Mouse (Mus musculus) kidney, postnatal 10 days (tissue): Measurements from ENCODE around the gene Neil1.

Source experiments
- DNase-seq: peaks from one replicate; pipeline ENCODE4 v3.0.0; 2021; ENCODE audit warnings: mixed read lengths

Gene Neil1

DNA sequence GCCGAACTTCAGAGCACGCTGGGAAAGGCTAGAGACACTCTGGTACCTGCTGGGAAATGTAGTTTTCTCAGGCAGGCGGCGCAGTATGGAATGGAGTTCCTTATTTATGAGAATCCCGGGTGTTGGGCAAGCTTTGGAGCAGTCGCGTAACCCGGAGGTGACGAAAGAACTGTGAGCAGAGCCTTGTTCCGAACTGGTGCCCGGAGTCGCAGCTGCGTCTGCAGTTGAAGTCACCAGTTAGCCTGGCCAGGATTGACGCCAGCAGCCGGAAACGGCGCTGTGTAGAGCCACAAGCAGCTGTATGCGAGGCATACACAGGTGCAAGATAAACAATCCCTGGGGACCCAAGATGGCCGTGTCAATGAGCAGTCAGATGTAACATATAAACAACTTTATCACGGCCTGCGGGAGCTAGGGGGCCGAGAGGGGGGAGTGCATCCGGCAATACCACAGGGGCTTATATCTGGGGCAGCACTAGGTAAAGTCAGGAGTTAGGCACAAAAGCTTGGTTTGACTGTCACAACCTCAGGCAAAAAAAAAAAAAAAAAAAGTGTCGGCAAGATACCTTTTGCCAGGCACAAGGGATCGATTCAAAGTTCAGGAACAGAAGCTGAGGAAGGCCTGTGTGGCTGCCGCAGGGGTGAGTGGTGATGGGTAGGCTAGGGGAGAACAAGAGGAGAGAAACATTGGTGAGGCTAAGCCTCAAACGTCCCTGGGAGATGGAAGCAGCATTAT, at the start of gene Neil1:
TSS of gene Neil1 (minus strand) at position 162 of the 735 bp plus-strand sequence.
- DNase-seq = peak; percentile 88

DNA sequence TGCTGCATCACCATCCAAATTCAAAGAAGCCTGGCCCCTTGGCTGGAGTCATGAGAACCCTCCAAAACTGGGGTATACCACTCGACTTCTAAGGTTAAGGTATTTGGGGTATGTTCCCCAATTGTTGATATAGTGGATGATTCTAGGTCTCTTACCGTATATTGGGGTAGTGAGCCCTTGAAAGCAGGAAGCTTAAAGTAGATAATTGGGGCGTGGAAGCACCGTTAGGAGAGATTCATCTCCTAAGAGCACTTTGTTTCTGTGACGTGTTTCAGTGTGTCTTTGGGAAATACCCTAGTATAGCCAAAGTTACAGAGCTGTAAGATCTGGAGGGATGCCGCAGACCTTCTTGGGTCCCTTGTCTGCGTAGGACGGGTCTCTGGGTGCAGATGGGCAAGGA, 49.3 kb upstream of the Neil1 start:
- DNase-seq = no peak

DNA sequence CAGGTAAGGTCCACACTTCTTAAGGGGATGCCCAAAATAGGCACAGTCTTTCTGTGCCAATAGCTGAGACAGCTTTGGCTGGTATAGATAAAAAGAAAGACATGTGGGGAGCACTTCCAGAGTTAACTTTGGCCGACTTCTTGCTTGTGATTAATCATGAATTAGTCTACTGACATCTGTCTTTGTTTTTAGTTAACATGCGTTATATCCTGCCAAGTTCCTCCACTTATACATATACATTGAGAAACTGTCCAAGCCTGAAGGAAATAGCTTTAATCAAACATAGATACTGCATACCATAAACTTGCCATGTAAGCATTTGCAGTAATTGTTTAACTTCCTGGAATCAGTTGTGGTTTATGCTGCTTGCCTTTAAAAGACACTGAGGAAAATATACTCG, 48.6 kb upstream of the Neil1 start:
- no peak for DNase-seq

DNA sequence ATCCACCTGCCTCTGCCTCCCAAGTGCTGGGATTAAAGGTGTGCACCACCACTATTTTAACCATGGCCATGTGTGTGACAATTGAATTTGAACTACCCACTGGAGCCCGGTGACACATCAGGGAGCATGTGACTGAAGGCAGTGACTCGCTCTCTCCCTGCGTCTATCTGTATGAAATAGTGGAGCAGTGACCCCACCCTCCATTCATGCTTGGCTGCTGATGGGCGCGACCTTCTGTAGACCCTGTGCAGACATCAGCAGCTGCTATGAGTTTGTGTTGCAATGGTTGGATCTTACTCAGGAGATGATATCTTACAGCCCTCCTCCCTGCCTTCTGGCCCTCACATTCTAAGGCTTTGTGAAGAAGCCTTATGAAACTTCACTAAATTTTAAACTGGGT, 20.3 kb upstream of the Neil1 start:
- no peak for DNase-seq

DNA sequence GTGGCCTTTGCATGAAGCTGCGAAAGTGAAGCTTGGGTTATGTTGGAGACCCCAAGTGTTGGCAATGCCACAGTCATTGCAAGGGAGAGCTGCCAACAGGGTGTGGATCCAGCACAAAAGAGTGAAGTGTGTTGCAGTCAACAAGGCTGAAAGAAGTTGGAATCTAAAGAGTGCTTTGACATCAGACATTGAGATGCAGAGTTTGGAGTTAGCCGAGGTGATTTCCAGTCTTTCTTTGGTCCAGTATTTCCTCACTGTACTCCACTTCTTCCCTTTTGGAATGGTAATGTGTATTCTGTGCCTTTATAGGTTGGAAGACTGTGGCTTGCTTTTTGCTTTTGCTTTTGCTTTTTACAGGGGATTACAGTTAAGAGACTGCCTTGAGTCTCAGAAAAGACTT, 18.1 kb upstream of the Neil1 start:
- no peak for DNase-seq

DNA sequence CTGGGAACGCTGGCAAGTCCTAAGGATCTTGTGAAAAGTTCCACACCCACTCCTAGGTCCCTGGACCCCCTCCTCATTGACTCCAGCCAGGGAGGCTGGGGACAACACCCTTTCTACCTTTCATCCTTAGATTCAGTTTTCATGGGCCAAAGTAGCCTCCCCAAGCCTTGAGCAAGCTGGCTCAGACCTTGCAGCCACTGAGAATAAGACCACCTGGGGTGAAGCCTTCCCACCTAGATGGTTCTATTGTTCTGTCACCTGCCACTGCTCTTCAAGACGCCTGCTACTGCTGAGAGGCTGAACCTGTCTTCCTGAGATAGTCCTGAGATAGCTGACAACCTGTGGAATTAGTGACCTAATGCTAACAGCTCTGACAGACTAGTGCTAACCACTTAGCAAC, 15.0 kb upstream of the Neil1 start:
- DNase-seq = no peak

DNA sequence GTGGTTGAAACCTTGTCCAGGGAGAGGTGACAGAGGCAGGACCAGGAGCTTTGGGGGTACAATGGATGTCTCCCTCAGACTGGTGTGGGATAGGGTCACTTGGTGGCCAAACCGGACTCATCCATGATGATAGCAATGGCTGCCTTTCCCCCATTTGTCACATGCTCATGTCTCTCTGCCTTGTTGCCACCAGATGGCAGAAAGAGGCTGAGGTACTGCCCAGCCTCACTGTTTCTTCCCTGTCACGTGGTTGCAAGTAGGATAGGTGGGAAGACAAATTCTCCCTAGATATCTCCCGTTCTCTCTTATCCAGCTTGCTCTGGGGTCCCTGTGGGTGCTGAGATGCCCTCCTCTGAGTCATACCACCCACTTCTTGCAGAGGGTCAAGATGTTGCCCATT, 14.4 kb upstream of the Neil1 start:
- DNase-seq = peak; percentile 45

DNA sequence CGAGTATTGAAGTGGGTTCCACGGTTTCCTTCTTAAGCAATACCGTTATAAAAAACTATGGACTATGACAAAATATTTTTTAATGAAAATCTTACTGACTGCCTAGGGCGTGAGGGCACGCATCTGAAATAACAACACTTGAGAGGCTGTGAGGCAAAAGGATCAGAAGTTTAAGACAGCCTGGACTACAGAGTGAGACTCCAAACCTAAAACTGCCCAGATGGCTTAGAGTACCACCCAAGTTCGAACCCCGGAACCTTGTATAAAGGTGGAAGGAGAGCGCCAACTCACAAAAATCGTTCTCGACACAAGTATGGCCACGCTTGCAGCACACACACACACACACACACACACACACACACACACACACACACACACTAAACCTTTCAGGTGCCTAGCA, 10.4 kb upstream of the Neil1 start:
- no peak for DNase-seq

DNA sequence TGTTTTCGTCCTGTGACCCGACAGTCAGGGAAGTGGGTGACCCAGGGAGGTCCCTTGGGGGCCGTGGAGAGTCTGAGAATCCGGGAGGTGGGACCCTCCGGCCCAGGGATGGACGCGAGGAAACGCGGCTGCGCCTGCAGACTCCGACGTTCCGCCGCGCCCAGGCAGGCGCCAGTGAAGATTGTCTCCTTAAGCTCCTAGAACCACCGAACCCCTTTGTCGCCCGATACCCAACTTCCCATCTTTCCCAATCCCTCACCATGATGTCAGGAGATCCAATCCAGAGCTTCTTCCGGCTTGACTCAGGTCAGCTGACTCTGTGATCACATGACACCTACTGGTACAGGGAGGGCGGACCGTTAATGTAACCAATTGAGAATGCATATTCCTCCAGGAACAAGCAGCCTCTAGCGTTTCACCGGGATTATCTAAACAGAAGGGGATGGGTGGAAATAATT, 9.9 kb upstream of the Neil1 start, which contains the start of gene Commd4:
TSS of gene Commd4 (minus strand) at position 319 of the 458 bp plus-strand sequence.
- peak; percentile 98 for DNase-seq

DNA sequence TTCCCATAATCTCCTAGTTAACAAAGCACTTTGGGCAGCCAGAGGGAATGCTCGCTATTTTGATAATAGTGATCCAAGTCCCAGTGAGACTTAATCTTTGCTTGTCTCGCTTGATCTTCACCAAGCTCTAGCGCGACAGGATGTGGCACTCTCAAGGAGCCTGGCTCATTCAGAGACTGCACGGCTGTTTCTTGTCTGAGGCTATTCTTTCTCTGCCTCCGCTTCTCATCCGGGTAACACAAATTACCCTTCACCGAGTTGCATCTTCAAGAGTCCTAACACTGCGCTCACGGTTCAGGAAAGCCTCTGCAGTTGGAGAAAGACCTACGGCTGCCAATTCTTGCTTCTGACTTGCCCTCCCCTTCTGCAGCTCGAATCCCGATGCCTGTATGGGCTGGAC, 9.4 kb upstream of the Neil1 start:
- DNase-seq = no peak

DNA sequence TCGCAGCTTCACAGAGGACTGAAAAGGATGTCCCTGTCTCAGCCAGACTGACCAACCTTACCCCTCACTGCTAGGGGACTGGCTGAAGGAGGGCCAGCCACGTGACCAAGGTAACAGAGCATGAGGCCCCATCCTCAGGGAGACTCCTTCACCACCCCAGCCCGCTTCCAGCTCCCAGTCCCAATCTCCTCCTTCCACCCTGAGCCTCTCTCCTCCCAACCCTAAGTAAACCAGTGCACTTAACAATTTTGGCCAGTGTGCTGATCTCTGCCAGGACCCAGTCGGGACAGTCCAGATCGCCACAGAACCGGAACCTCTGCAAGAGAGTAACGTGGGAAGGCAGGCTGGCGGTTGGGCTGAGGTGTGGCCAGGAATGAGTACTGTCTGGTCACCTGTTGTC, 8.7 kb upstream of the Neil1 start:
- no peak for DNase-seq

DNA sequence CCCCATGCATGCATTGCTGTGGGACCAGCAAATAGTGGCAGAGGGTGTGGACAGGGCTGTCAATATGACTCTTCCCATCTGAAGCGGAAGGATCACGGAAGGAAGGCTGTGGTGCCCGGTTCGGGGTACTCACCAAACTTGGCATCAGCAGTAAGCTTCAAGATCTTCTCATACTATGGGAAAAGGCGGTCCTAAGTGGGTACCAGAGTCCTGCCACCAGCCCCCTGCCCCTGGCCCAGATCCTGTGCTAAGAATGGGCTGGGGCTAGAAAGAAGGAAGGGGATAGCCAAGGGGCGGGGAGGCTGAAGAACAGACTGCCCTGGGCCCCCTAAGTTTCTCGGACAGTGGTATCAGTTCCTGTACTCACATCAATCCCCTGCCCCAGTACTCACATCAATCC, 8.3 kb upstream of the Neil1 start:
- no peak for DNase-seq

DNA sequence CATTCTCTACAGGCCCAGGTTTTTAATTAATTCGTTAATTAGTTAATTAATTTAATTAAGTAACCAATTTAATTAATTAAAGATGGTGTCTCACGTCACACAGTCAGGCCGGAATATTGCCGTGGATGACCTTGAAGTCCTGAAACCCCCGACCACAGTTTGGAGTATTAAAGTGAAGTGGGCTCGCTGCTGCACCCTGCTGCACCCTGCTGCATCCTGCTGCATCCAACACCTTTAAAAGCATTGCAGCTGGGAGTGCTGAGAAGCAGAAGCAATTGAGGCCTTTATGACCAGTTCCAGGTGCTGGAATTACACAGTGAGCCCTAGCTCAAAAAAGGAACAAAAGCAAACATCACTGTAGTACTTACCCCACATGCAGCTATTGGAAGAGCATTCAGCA, 4.2 kb upstream of the Neil1 start:
- no peak for DNase-seq

DNA sequence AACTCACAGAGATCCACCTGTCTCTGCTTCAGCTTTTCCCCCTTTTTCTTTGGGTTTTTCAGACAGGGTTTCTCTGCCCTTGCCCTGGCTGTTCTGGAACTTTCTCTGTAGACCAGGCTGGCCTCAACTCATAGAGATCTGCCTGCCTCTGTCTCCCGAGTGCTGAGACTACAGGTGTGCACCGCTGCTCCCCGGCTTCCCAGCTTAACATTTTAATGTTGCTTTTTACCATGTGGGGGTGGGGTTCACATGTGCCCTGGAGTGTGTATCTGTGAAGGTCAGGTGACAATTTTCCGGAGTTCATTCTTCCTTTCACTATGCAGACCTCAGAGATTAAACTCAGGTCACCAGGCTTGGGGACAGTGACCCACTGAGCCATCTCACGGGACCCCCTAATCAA, 2.1 kb upstream of the Neil1 start:
- DNase-seq = no peak

DNA sequence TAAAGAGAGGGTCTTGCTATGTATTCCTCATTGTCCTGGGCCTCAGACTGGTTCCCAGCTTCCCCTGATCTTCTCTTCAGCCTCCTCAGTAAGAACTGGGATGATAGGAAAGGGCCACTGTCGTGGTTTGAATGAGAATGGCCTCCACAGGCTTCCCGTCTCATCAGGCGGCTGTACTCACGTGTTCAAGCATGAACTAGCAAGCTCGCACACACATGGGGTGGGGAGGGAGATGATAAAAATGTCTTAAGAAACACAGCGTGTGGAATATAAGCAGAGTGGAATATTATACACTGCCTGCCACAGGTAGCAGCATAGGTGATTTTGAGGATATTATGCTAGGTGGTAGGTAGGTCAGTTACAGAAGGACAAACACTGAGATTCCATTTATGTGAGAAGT, 916 bp upstream of the Neil1 start:
- no peak for DNase-seq

DNA sequence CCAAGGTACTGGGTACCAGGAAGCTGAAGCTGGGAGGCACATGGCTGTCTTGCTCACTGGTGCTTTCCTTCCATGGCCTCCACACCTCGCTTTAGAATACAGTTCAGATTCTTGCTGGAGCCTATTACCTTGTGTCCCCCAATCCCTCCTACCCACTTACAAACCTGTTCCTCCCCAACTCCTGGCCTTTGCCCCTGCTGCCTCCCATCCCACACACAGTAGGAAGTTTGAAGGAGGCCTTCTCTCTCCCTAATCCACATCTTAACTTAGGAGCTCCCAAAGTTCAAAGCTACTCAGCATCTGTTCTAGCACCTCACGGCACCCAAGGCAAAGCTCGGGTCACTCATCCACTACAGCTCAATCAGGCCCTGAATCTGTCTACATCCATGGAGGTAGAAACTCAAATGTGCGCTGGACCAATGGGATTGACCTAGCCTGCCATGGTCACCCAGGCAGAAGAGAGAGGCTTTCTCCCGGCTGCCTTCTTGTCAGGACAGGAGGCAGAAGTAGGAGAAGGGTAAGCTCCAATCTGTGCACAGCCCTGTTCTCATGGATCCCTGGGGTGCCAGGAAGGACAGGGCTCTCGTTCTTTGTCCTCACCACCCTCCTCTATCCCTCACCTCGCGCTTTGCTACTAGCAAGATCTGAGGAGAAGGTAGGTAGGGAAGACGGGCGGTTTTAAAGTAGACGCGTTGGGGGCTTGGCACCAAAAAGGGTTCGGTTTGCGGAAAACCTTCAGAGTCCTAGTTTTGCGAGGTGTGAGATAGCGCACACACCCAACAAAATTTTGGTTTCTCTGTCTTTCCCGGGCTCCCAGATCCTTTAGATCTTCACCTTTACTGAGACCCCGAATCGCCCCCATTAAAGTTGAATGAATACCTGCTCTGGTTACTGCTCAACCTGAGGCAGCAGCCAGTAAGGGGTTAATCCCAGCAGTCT, 631 bp downstream of the Neil1 start:
- DNase-seq = no peak

DNA sequence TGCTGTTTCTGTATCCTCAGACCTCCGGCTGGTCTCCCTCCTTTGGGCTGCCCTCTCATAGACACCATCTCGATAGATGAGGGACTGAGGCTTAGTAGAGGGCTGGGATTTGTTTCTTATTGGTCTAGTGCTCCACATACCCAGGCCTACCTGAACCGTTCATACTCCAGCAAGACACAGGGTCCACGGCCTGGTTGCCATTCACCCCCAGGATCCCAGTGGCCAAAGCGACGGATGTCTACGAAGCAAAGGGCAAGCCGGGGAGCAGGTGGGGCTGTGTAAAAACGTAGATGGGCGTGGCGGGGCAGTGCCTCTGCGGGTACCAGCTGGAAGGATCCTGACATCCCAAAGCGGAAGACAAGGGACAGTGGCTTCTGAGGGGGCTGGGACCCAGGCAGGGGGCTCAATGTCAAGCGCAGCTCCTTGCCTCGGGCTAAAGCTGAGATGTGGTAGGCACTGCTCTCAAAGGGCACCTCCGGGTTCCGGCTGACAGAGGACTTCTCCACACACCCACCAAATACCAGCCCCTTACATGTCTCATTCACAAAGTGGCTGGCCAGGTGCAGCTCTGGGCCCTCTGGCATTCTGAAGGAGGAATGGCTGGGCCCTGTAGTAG, 1.5 kb downstream of the Neil1 start:
- no peak for DNase-seq

DNA sequence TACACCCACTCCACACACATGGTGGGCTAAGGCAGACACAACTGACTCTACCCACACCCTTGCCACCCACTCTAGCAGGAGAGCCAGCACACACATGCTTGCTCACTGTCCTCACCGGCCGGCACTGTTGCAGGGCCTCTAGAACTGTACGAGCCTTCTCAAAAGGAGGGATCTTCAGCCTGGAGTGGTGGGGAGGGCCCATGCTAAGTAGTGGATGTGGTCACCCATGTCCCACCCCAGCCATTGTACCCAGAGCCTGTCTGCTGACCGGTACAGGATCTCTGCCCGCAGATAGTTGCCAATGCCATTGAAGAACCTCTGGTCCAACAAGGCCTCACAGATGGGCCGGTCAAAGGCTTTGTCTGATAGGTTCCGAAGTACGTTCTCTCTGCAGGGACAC, 3.3 kb downstream of the Neil1 start:
- DNase-seq = no peak

DNA sequence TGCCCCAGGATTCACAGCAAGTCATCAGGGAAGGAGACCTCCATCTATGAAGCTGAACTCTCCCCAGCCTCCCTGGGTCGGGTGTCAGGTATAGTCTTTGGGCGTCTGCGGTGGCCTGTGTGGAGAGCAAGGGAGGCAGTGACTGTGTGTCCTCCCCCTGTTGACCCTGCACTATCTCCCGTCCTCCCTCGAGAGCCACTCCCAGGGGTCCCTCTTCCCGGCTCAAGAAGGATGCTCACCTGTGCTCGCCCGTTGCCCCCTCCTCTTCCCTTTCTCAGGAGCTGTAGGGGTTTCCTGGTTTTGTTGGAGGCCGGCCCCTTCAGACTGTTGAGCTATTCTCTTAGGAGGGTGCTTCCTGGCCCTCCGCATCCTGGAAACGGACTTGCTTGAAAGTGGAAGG, 4.9 kb downstream of the Neil1 start:
- DNase-seq = no peak

DNA sequence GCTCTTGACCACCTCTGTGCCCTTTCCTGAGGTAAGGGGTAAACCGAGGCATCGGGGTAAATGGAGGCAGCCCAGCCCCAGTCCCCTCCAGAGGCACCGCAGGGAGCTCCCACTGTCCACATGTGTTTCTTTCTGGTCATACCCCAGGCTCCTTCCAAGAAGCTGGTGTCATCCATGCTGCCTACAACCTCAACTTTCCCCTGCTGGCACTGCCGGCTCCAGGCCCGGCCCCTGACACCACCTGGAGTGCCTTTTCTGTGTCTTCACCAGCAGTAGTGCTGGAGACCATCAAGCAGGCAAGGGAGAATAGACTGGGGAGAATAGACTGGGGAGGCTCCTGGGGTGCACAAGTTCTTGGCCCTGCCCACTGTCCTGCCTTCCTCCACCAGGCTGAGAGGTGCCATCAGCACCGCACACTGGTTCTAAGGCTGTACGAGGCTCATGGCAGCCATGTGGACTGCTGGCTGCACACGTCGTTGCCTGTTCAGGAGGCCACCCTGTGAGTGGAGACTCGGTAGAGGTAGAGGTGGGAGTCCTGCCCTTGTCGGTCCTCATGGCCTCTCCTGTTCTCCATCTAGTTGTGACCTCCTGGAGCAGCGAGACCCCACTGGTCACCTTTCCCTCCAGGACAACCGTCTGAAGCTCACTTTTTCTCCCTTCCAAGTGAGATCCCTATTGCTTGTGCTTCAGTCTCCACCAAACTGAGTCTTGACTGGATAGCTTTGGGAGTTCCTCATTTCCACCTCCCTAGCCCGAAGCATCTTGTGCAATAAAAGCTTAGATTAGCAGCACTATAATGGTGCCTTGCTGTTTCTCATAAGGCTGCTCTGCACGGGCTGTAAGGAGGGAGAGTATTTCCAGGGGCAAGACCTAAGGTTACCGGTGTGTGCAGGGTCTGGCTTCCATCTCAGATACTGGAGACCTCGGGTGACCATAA, 6.4 kb downstream of the Neil1 start:
- no peak for DNase-seq

DNA sequence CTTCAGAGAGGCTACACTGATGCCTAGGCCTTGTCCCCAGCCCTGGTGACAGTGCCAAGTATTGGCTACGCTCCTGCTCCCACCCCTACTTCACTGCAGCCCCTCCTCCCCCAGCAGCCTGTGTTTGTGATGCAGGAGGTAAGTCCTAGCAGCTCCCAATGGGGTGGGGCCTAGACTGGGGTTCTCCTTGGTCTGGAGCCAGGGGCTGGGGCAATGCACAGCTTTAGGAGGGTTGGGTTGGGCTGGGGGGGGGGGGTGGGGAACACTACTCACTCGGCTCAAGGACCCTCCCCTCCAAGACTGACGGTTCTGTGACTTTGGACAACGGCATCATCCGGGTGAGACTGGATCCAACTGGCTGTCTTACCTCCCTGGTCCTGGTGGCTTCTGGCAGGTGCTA, 8.5 kb downstream of the Neil1 start:
- no peak for DNase-seq

DNA sequence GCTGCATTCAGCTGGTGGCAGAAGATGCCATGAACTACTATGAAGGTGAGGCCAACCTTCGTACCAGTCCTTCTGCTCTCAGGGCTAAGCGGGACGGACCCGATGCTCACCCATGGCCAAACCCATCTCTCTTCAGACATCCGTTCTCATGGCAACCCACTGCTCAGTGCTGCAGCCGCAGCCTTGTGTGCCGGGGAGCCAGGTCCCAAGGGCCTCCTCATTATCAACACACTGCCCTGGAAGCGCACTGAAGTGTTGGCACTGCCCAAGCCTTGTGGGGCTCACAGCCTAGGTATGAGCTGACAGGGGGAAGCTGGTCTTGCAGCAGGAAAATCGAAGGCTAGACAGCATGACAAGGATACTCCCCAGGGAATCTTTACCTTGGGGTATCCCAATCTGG, 9.0 kb downstream of the Neil1 start:
- DNase-seq = no peak

DNA sequence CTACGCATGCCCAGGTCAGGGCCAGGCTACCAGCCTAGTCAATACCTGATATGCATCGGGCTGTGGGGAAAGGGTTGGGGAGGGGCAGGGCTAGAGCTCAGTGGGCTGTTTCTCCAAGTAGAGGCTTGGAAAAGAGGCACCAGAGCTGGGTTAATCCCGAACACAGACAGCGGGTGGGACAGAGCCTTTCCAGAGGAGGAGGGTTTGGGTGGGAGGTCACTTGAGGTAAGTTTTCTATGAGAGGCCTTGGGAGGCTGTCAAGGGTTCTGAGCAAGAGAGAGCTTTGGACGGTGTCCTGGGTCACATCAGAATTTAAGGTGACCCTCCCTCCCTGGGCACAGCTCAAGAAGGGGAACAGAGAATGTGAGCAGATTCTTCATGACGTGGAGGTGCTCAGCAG, 9.6 kb downstream of the Neil1 start:
- DNase-seq = no peak
